Comparison of ENCODE assay signal across 8 mouse cellular contexts in genomic region chr12:72843973-72844620, GRCm38 (mm10).
DNase-seq lines count a peak whose midpoint lies in the region; ATAC-seq and TF ChIP-seq lines count a peak whose summit lies in the region.

No protein-coding gene starts in this region.

- no peaks in the 10 kb centered on the region for H3K36me3 ChIP-seq in forebrain, embryonic 15.5 days
- no peaks in the 10 kb centered on the region for H3K36me3 ChIP-seq in hindbrain, embryonic 11.5 days (ENCODE audit: control insufficient read depth, insufficient read depth, low read length)
- no peaks in the 10 kb centered on the region for H3K36me3 ChIP-seq in limb, embryonic 14.5 days (ENCODE audit: control insufficient read depth, insufficient read depth, low read length)
- no peaks in the 10 kb centered on the region for H3K36me3 ChIP-seq in midbrain, embryonic 14.5 days (ENCODE audit: control insufficient read depth, insufficient read depth, low read length)
- H3K36me3 ChIP-seq in testis, adult 2 months (ENCODE audit: control insufficient read depth, insufficient read depth, low read length) = no peaks in the 10 kb centered on the region

- peak overlapping the region; percentile 29 for H3K4me2 ChIP-seq in forebrain, embryonic 15.5 days (replicated peaks)
- H3K4me2 ChIP-seq in hindbrain, embryonic 11.5 days (replicated peaks; ENCODE audit: low read depth, low read length) = peak overlapping the region; percentile 8
- peak overlapping the region; percentile 41 for H3K4me2 ChIP-seq in limb, embryonic 14.5 days (replicated peaks; ENCODE audit: low read depth, low read length, severe bottlenecking)
- peak overlapping the region; percentile 43 for H3K4me2 ChIP-seq in midbrain, embryonic 14.5 days (ENCODE audit: low read length)

- H3K4me1 ChIP-seq in forebrain, embryonic 15.5 days = 0 out of 2 replicates have a peak, but pooled peaks cover 4% of the 10 kb centered on the region
- H3K4me1 ChIP-seq in hindbrain, embryonic 11.5 days (replicated peaks; ENCODE audit: control insufficient read depth, insufficient read depth, low read length) = no peaks in the 10 kb centered on the region
- H3K4me1 ChIP-seq in limb, embryonic 14.5 days (ENCODE audit: control insufficient read depth, insufficient read depth, low read length) = no peaks in the 10 kb centered on the region
- no peaks in the 10 kb centered on the region for H3K4me1 ChIP-seq in midbrain, embryonic 14.5 days (ENCODE audit: control insufficient read depth, insufficient read depth, low read length)
- H3K4me1 ChIP-seq in testis, adult 2 months (ENCODE audit: control insufficient read depth, insufficient read depth, low read length) = peaks cover 14% of the 10 kb centered on the region

- no peak overlapping the region for H3K9ac ChIP-seq in forebrain, embryonic 15.5 days (replicated peaks)
- H3K9ac ChIP-seq in hindbrain, embryonic 11.5 days (ENCODE audit: low read depth, low read length) = 0 out of 2 replicates have a peak overlapping the region, but pooled peaks have one; percentile 35
- H3K9ac ChIP-seq in limb, embryonic 14.5 days (ENCODE audit: low read depth, low read length, severe bottlenecking) = peak overlapping the region; percentile 31; the same call in 1 of the 2 replicates
- peak overlapping the region; percentile 34 for H3K9ac ChIP-seq in midbrain, embryonic 14.5 days (replicated peaks; ENCODE audit: low read length)

- ATAC-seq in forebrain, embryonic 15.5 days (replicated peaks) = 0 out of 2 replicates have a peak, but pooled peaks have one; percentile 46
- peak; percentile 76 for ATAC-seq in hindbrain, embryonic 11.5 days (ENCODE audit: low FRiP score)
- ATAC-seq in limb, embryonic 14.5 days (ENCODE audit: low FRiP score, low read depth) = peak; percentile 84
- peak; percentile 62; the same call in 1 of the 2 replicates for ATAC-seq in midbrain, embryonic 14.5 days (ENCODE audit: low FRiP score, low TSS enrichment)

- 27% methylated on average over 12 of the region's 12 CpGs for WGBS in forebrain, embryonic 15.5 days
- 23% methylated on average over 12 of the region's 12 CpGs for WGBS in hindbrain, embryonic 11.5 days
- 21% methylated on average over 12 of the region's 12 CpGs for WGBS in limb, embryonic 14.5 days
- WGBS in midbrain, embryonic 14.5 days = 22% methylated on average over 12 of the region's 12 CpGs

- H3K9me3 ChIP-seq in forebrain, embryonic 15.5 days = no peaks in the 10 kb centered on the region
- no peaks in the 10 kb centered on the region for H3K9me3 ChIP-seq in hindbrain, embryonic 11.5 days (ENCODE audit: control insufficient read depth, low read length)
- H3K9me3 ChIP-seq in limb, embryonic 14.5 days (ENCODE audit: control insufficient read depth, low read length) = no peaks in the 10 kb centered on the region
- H3K9me3 ChIP-seq in midbrain, embryonic 14.5 days (ENCODE audit: control insufficient read depth, low read length) = no peaks in the 10 kb centered on the region

- 0 out of 2 replicates have a peak, but pooled peaks have one; percentile 33 for TF ChIP-seq POLR2A in limb, embryonic 14.5 days (IDR thresholded peaks at IDR 0.05; ENCODE audit: borderline replicate concordance, extremely low read depth, insufficient read depth, insufficient read length)
- peak; percentile 45; the same call in 1 of the 2 replicates for TF ChIP-seq POLR2A in testis, adult 2 months (IDR thresholded peaks at IDR 0.05; ENCODE audit: control insufficient read depth, low read depth, low read length)

- TF ChIP-seq CTCF in testis, adult 2 months (IDR thresholded peaks at IDR 0.05; ENCODE audit: control insufficient read depth, insufficient read depth, insufficient replicate concordance, low read depth, low read length) = no peak

- H3K4me3 ChIP-seq in forebrain, embryonic 15.5 days = 0 out of 2 replicates have a peak overlapping the region, but pooled peaks have one; percentile 12
- peak overlapping the region; percentile 11; the same call in 1 of the 2 replicates for H3K4me3 ChIP-seq in hindbrain, embryonic 11.5 days (ENCODE audit: low read depth, low read length)
- peak overlapping the region; percentile 18; the same call in 1 of the 2 replicates for H3K4me3 ChIP-seq in limb, embryonic 14.5 days (replicated peaks; ENCODE audit: low read length)
- H3K4me3 ChIP-seq in midbrain, embryonic 14.5 days (replicated peaks; ENCODE audit: low read depth, low read length) = 0 out of 2 replicates have a peak overlapping the region, but pooled peaks have one; percentile 18
- peak overlapping the region; percentile 69 for H3K4me3 ChIP-seq in testis, adult 2 months (ENCODE audit: control insufficient read depth, low read depth, low read length)

- peaks cover 46% of the 10 kb centered on the region for H3K27me3 ChIP-seq in forebrain, embryonic 15.5 days
- peaks cover 31% of the 10 kb centered on the region for H3K27me3 ChIP-seq in hindbrain, embryonic 11.5 days (ENCODE audit: control insufficient read depth, insufficient read depth, low read length)
- peaks cover 16% of the 10 kb centered on the region for H3K27me3 ChIP-seq in limb, embryonic 14.5 days (ENCODE audit: control insufficient read depth, insufficient read depth, low read length)
- peaks cover 47% of the 10 kb centered on the region for H3K27me3 ChIP-seq in midbrain, embryonic 14.5 days (ENCODE audit: control insufficient read depth, insufficient read depth, low read length)
- H3K27me3 ChIP-seq in testis, adult 2 months (ENCODE audit: control insufficient read depth, insufficient read depth, low read length) = no peaks in the 10 kb centered on the region

- H3K27ac ChIP-seq in forebrain, embryonic 15.5 days (replicated peaks) = no peak overlapping the region
- H3K27ac ChIP-seq in hindbrain, embryonic 11.5 days (ENCODE audit: low read depth, low read length) = no peak overlapping the region
- no peak overlapping the region for H3K27ac ChIP-seq in limb, embryonic 14.5 days (replicated peaks; ENCODE audit: low read depth, low read length)
- no peak overlapping the region for H3K27ac ChIP-seq in midbrain, embryonic 14.5 days (replicated peaks; ENCODE audit: low read depth, low read length)
- peak overlapping the region; percentile 59 for H3K27ac ChIP-seq in testis, adult 2 months (ENCODE audit: control insufficient read depth, insufficient read depth, low read depth, low read length)

- DNase-seq in 3134 (ENCODE audit: extremely low read depth, insufficient read length, low spot score) = peak; percentile 76
- DNase-seq in adrenal gland, adult (ENCODE audit: inconsistent age in 2 of 2, low spot score in 1 of 2) = peak; percentile 67 to 79
- peak; percentile 63 for DNase-seq in hindbrain, embryonic 11.5 days (ENCODE audit: low spot score)
- peak; percentile 63 for DNase-seq in limb, embryonic 14.5 days (ENCODE audit: low spot score)
- DNase-seq in midbrain, embryonic 14.5 days = peak; percentile 65
- no peak for DNase-seq in right cerebral cortex, postnatal 25 days

Comparison
In these comparisons a context has a peak if more than half of its experiments do, and no peak if none do; other contexts are left out.
1. H3K4me3 ChIP-seq: peak in every context shown above with its lines; median percentile 69 in testis, adult 2 months; 18 in limb, embryonic 14.5 days; 18 in midbrain, embryonic 14.5 days; 12 in forebrain, embryonic 15.5 days; 11 in hindbrain, embryonic 11.5 days.